Mouse (Mus musculus) right cerebral cortex, postnatal 4 days (tissue): Measurements from ENCODE around the gene Olfr1392.

Source experiments
- DNase-seq: peaks from one replicate; pipeline ENCODE4 v3.0.0-alpha.2; 2022

Gene Olfr1392

GRCm38 (mm10) chr11:49326726-49327125 is 41.6 kb downstream of the Olfr1392 start:
- no peak for DNase-seq

GRCm38 (mm10) chr11:49329686-49330085 is 44.6 kb downstream of the Olfr1392 start:
- DNase-seq: no peak

GRCm38 (mm10) chr11:49334888-49335287 is 49.8 kb downstream of the Olfr1392 start, which contains the start of gene Olfr1390:
TSS of gene Olfr1390 (plus strand) at chr11:49335188.
- no peak for DNase-seq

GRCm38 (mm10) chr11:49337150-49337832 is 52.2 kb downstream of the Olfr1392 start:
- DNase-seq: no peak
